Mouse (Mus musculus): Measurements from ENCODE around the gene Zfyve27.

Zfyve27 gene

GRCm38 (mm10) chr19:42163764-42164163, at the start of gene Zfyve27:
Gene Zfyve27, plus strand, starts transcription at chr19:42163951.
- no peak for DNase-seq (ENCODE audit: low read depth)

- no peak for DNase-seq (ENCODE audit: low read depth)
Measured at GRCm38 (mm10) chr19:42115783-42116335, 47.9 kb upstream of the Zfyve27 start.

GRCm38 (mm10) chr19:42118142-42118541, 45.6 kb upstream of the Zfyve27 start:
- DNase-seq (ENCODE audit: low read depth) = no peak

- DNase-seq (ENCODE audit: low read depth) = no peak
Measured at GRCm38 (mm10) chr19:42118596-42118995, 45.2 kb upstream of the Zfyve27 start.

- no peak for DNase-seq (ENCODE audit: low read depth)
Measured at GRCm38 (mm10) chr19:42120451-42120850, 43.3 kb upstream of the Zfyve27 start.

- DNase-seq (ENCODE audit: low read depth) = no peak
Measured at GRCm38 (mm10) chr19:42124684-42125083, 39.1 kb upstream of the Zfyve27 start.

GRCm38 (mm10) chr19:42125501-42126218, 38.1 kb upstream of the Zfyve27 start:
- DNase-seq (ENCODE audit: low read depth) = peak; percentile 57

GRCm38 (mm10) chr19:42126219-42126605, 37.5 kb upstream of the Zfyve27 start:
- peak; percentile 49 for DNase-seq (ENCODE audit: low read depth)

- no peak for DNase-seq (ENCODE audit: low read depth)
Measured at GRCm38 (mm10) chr19:42127024-42127423, 36.7 kb upstream of the Zfyve27 start.

- no peak for DNase-seq (ENCODE audit: low read depth)
Measured at GRCm38 (mm10) chr19:42128052-42128740, 35.6 kb upstream of the Zfyve27 start.

GRCm38 (mm10) chr19:42128787-42129508, 34.8 kb upstream of the Zfyve27 start, which contains the start of gene Avpi1:
Gene Avpi1, minus strand, starts transcription at chr19:42129059.
- peak; percentile 100 for DNase-seq (ENCODE audit: low read depth)

- DNase-seq (ENCODE audit: low read depth) = no peak
Measured at GRCm38 (mm10) chr19:42129509-42130293, 34.0 kb upstream of the Zfyve27 start.

- DNase-seq (ENCODE audit: low read depth) = no peak
Measured at GRCm38 (mm10) chr19:42130294-42130606, 33.5 kb upstream of the Zfyve27 start.

- DNase-seq (ENCODE audit: low read depth) = peak; percentile 86
Measured at GRCm38 (mm10) chr19:42131101-42131500, 32.6 kb upstream of the Zfyve27 start.

- no peak for DNase-seq (ENCODE audit: low read depth)
Measured at GRCm38 (mm10) chr19:42135070-42135469, 28.7 kb upstream of the Zfyve27 start.

GRCm38 (mm10) chr19:42136126-42136525, 27.6 kb upstream of the Zfyve27 start:
- no peak for DNase-seq (ENCODE audit: low read depth)

GRCm38 (mm10) chr19:42137167-42137672, 26.5 kb upstream of the Zfyve27 start:
- DNase-seq (ENCODE audit: low read depth) = no peak

- DNase-seq (ENCODE audit: low read depth) = no peak
Measured at GRCm38 (mm10) chr19:42138517-42139285, 25.1 kb upstream of the Zfyve27 start.

- DNase-seq (ENCODE audit: low read depth) = no peak
Measured at GRCm38 (mm10) chr19:42139724-42140517, 23.8 kb upstream of the Zfyve27 start.

- no peak for DNase-seq (ENCODE audit: low read depth)
Measured at GRCm38 (mm10) chr19:42141998-42142397, 21.8 kb upstream of the Zfyve27 start.
